Mouse (Mus musculus): Measurements from ENCODE around the gene Usp25. TPM values are rescaled to one million over a fixed set of nuclear protein-coding genes. Genes with fewer than 3 reads are reported as not detected.

Gene Usp25
- polyA plus RNA-seq, 1 experiment = 24.4 TPM

DNA sequence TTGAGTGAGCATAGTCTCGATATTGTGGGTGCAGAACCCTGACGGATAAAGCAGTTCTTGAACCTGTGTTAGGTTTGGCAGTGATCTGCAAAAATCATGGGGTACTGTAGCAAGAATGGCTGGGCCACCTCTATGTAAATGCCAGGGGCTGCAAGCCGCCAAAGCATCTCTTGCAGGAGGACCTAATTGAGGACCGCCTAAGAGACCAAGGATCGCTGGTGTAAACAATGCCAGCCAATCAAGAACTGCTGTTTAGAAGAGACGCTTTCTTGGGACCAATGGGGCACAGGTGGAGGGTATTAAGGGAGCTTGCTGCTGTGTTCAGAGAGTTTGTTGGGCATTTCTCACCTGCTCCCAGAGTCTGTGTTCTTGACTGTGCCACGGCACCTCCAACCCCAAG is 127.1 kb downstream of the Usp25 start:
- H3K27ac ChIP-seq (ENCODE audit: insufficient read depth, low read length) = no peak overlapping the region
- H3K4me3 ChIP-seq (ENCODE audit: low read depth, low read length) = no peak overlapping the region
- H3K4me1 ChIP-seq (ENCODE audit: control insufficient read depth, insufficient read depth, low read length) = no peaks in the 10 kb centered on the region
- no peaks in the 10 kb centered on the region for H3K27me3 ChIP-seq (ENCODE audit: control insufficient read depth, insufficient read depth, low read length, poor library complexity, severe bottlenecking)
- H3K9me3 ChIP-seq (replicated peaks; ENCODE audit: control insufficient read depth, insufficient read depth, low read length, poor library complexity, severe bottlenecking) = no peaks in the 10 kb centered on the region
- TF ChIP-seq POLR2A (IDR thresholded peaks at IDR 0.05; ENCODE audit: insufficient read depth, low read length) (no peak), CTCF (IDR thresholded peaks at IDR 0.05; ENCODE audit: low read depth, low read length) (no peak), EP300 (IDR thresholded peaks at IDR 0.05; ENCODE audit: insufficient read depth, low read depth, low read length) (no peak)
- H3K36me3 ChIP-seq (ENCODE audit: control insufficient read depth, insufficient read depth, low read length, poor library complexity, severe bottlenecking) = no peaks in the 10 kb centered on the region
- H3K9ac ChIP-seq (ENCODE audit: low read depth, poor library complexity, severe bottlenecking) = no peak overlapping the region

DNA sequence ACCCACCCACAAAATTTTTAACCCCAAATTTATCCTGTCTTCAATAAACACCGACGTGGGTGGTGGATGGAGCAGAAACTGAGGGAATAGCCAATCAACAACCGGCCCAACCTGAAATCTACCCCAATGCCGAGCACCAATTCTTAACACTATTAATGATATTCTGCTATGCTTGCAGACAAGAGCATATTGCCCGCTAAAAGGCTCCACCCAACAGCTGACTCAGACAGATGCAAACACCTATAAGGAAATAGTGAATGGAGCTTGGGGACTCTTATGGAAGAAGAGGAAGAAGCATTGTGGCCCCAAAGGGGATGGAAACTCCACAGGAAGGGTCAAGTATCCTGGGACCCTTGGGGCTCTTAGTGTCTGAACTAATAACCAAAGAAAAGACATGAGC is 133.3 kb downstream of the Usp25 start:
- TF ChIP-seq EP300 (IDR thresholded peaks at IDR 0.05; ENCODE audit: insufficient read depth, low read depth, low read length) = no peak
- TF ChIP-seq CTCF (IDR thresholded peaks at IDR 0.05; ENCODE audit: low read depth, low read length) = no peak
- TF ChIP-seq POLR2A (IDR thresholded peaks at IDR 0.05; ENCODE audit: insufficient read depth, low read length) = no peak
- no peak overlapping the region for H3K4me3 ChIP-seq (ENCODE audit: low read depth, low read length)
- H3K27me3 ChIP-seq (ENCODE audit: control insufficient read depth, insufficient read depth, low read length, poor library complexity, severe bottlenecking) = no peaks in the 10 kb centered on the region
- no peaks in the 10 kb centered on the region for H3K36me3 ChIP-seq (ENCODE audit: control insufficient read depth, insufficient read depth, low read length, poor library complexity, severe bottlenecking)
- H3K27ac ChIP-seq (ENCODE audit: insufficient read depth, low read length) = no peak overlapping the region
- H3K9ac ChIP-seq (ENCODE audit: low read depth, poor library complexity, severe bottlenecking) = no peak overlapping the region
- H3K9me3 ChIP-seq (replicated peaks; ENCODE audit: control insufficient read depth, insufficient read depth, low read length, poor library complexity, severe bottlenecking) = no peaks in the 10 kb centered on the region
- no peaks in the 10 kb centered on the region for H3K4me1 ChIP-seq (ENCODE audit: control insufficient read depth, insufficient read depth, low read length)

DNA sequence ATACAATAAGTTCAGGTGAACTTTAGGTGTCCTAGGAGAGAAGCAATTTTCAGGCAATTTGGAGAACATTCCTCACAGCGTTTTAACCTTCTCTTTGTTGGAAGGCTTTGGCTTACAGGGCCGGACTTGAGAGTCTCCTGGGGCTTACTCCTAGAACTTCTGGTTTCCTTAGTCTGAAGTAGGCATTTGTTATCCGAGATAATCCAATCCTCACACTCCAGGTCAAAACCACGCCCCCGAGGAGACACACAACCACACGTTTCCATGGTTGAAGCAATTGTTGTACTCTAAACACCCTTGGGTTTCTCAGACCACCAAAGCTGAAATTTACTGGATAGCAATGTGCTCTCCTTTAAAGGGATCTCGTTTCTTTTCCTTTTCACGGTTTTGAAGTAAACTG is 136.8 kb downstream of the Usp25 start:
- TF ChIP-seq POLR2A (IDR thresholded peaks at IDR 0.05; ENCODE audit: insufficient read depth, low read length) (no peak), CTCF (IDR thresholded peaks at IDR 0.05; ENCODE audit: low read depth, low read length) (no peak), EP300 (IDR thresholded peaks at IDR 0.05; ENCODE audit: insufficient read depth, low read depth, low read length) (no peak)

DNA sequence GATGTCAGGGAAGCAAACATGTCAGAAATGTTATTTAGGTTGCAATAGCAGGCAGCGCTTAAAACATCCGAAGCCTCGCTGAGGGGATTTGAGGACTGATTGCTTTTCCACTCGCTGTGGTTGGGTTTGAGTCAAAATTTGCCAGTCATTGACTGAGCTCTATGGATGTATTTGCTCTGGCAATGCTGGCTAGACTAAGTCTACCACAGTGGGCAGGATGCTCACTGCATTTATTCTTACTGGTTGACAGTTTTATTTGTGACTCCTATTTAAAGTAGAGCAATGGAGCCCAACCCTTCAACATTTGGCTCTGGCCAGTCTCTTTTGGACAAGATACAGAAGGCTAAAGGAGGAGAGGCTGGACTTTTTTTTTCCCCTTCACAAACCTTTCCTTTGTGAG is 137.4 kb downstream of the Usp25 start:
- H3K4me1 ChIP-seq (ENCODE audit: control insufficient read depth, insufficient read depth, low read length) = no peaks in the 10 kb centered on the region
- no peaks in the 10 kb centered on the region for H3K36me3 ChIP-seq (ENCODE audit: control insufficient read depth, insufficient read depth, low read length, poor library complexity, severe bottlenecking)
- peaks cover 4% of the 10 kb centered on the region for H3K9me3 ChIP-seq (replicated peaks; ENCODE audit: control insufficient read depth, insufficient read depth, low read length, poor library complexity, severe bottlenecking)
- no peak overlapping the region for H3K9ac ChIP-seq (ENCODE audit: low read depth, poor library complexity, severe bottlenecking)
- no peak for TF ChIP-seq EP300 (IDR thresholded peaks at IDR 0.05; ENCODE audit: insufficient read depth, low read depth, low read length)
- TF ChIP-seq POLR2A (IDR thresholded peaks at IDR 0.05; ENCODE audit: insufficient read depth, low read length) = no peak
- TF ChIP-seq CTCF (IDR thresholded peaks at IDR 0.05; ENCODE audit: low read depth, low read length) = no peak
- no peak overlapping the region for H3K4me3 ChIP-seq (ENCODE audit: low read depth, low read length)
- no peaks in the 10 kb centered on the region for H3K27me3 ChIP-seq (ENCODE audit: control insufficient read depth, insufficient read depth, low read length, poor library complexity, severe bottlenecking)
- H3K27ac ChIP-seq (ENCODE audit: insufficient read depth, low read length) = no peak overlapping the region

More for the DNA sequence above, 136.8 kb downstream of the Usp25 start:
- Histone ChIP-seq H3K9ac (ENCODE audit: low read depth, poor library complexity, severe bottlenecking) (no peak overlapping the region), H3K4me1 (ENCODE audit: control insufficient read depth, insufficient read depth, low read length) (no peaks in the 10 kb centered on the region), H3K36me3 (ENCODE audit: control insufficient read depth, insufficient read depth, low read length, poor library complexity, severe bottlenecking) (no peaks in the 10 kb centered on the region), H3K4me3 (ENCODE audit: low read depth, low read length) (no peak overlapping the region), H3K27me3 (ENCODE audit: control insufficient read depth, insufficient read depth, low read length, poor library complexity, severe bottlenecking) (no peaks in the 10 kb centered on the region), H3K9me3 (replicated peaks; ENCODE audit: control insufficient read depth, insufficient read depth, low read length, poor library complexity, severe bottlenecking) (peaks cover 4% of the 10 kb centered on the region), H3K27ac (ENCODE audit: insufficient read depth, low read length) (no peak overlapping the region)

DNA sequence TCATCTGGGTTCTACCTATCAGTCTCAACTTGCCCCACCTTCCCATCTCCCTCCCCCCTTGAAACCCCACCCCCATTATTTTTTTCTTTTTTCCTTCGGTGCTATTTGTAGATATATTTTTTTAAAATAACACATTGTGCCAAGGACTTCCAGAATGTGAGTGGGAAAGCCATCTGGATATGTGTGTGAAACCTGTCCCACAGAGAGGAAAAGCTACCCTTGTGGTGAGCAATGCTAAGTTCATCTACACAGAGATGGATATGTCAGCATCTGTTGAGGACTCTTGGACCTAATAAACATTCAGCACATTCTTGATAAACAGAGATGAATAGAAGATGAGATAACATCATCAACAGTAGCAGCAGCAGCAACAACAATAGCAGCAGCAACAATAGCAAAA is 138.8 kb downstream of the Usp25 start:
- H3K36me3 ChIP-seq (ENCODE audit: control insufficient read depth, insufficient read depth, low read length, poor library complexity, severe bottlenecking) = no peaks in the 10 kb centered on the region
- H3K9me3 ChIP-seq (replicated peaks; ENCODE audit: control insufficient read depth, insufficient read depth, low read length, poor library complexity, severe bottlenecking) = peaks cover 4% of the 10 kb centered on the region
- H3K9ac ChIP-seq (ENCODE audit: low read depth, poor library complexity, severe bottlenecking) = no peak overlapping the region
- H3K4me1 ChIP-seq (ENCODE audit: control insufficient read depth, insufficient read depth, low read length) = no peaks in the 10 kb centered on the region
- TF ChIP-seq EP300 (IDR thresholded peaks at IDR 0.05; ENCODE audit: insufficient read depth, low read depth, low read length) = no peak
- TF ChIP-seq POLR2A (IDR thresholded peaks at IDR 0.05; ENCODE audit: insufficient read depth, low read length) = no peak
- no peak for TF ChIP-seq CTCF (IDR thresholded peaks at IDR 0.05; ENCODE audit: low read depth, low read length)
- no peak overlapping the region for H3K4me3 ChIP-seq (ENCODE audit: low read depth, low read length)
- no peaks in the 10 kb centered on the region for H3K27me3 ChIP-seq (ENCODE audit: control insufficient read depth, insufficient read depth, low read length, poor library complexity, severe bottlenecking)
- no peak overlapping the region for H3K27ac ChIP-seq (ENCODE audit: insufficient read depth, low read length)

DNA sequence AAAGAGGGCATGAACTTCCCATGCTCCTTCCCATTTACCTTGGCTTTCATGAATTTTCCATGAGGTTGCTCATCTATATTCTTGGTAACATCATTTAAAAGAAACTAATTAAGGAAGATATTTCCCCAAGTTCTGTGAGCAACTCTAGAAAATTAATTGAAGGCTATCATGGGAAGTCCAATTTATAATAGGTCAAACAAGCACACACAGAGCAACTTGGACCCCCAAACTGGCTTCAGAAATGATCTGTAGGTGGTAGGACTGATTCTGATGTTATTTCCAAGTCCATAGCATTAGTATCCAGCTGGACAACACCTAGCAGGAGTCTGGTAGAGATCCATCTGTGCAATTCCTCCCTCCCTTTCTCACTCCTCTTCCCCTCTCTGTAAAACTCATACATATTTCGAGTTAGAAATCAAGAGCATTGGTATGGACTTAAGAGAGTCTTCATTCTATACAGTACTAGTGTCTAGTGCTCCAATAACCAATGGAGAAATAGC is 139.8 kb downstream of the Usp25 start:
- Histone ChIP-seq H3K4me1 (ENCODE audit: control insufficient read depth, insufficient read depth, low read length) (no peaks in the 10 kb centered on the region), H3K36me3 (ENCODE audit: control insufficient read depth, insufficient read depth, low read length, poor library complexity, severe bottlenecking) (no peaks in the 10 kb centered on the region), H3K27me3 (ENCODE audit: control insufficient read depth, insufficient read depth, low read length, poor library complexity, severe bottlenecking) (no peaks in the 10 kb centered on the region), H3K4me3 (ENCODE audit: low read depth, low read length) (no peak overlapping the region), H3K9ac (ENCODE audit: low read depth, poor library complexity, severe bottlenecking) (no peak overlapping the region), H3K27ac (ENCODE audit: insufficient read depth, low read length) (no peak overlapping the region), H3K9me3 (replicated peaks; ENCODE audit: control insufficient read depth, insufficient read depth, low read length, poor library complexity, severe bottlenecking) (peaks cover 4% of the 10 kb centered on the region)
- TF ChIP-seq EP300 (IDR thresholded peaks at IDR 0.05; ENCODE audit: insufficient read depth, low read depth, low read length) = no peak
- no peak for TF ChIP-seq POLR2A (IDR thresholded peaks at IDR 0.05; ENCODE audit: insufficient read depth, low read length)
